Mouse (Mus musculus) midbrain, embryonic 13.5 days (tissue): ENCODE measurements around the gene Pramef8. TPM values are rescaled to one million over a fixed set of nuclear protein-coding genes. Genes with fewer than 3 reads are reported as not detected.

Source experiments
- ATAC-seq: fragments of 200-750 bp; cut with Nextera tagmentation; 2 replicates; pipeline ENCODE4 v1.8.0; 2017; ENCODE audit warnings: mild to moderate bottlenecking, moderate TSS enrichment, moderate library complexity
- H3K27ac ChIP-seq: fragments of 300-500 bp; sonication (generic); 2 replicates; pipeline ENCODE4 v1.5.1; 2015; ENCODE audit warnings: inconsistent platforms, mild to moderate bottlenecking, moderate library complexity
- H3K27me3 ChIP-seq: fragments of 300-500 bp; sonication (generic); 2 replicates; pipeline ENCODE4 v1.6.1; 2015; ENCODE audit warnings: mild to moderate bottlenecking, inconsistent platforms
- H3K36me3 ChIP-seq: fragments of 300-500 bp; sonication (generic); 2 replicates; pipeline ENCODE4 v1.6.1; 2015; ENCODE audit warnings: mild to moderate bottlenecking, inconsistent platforms
- H3K4me1 ChIP-seq: fragments of 300-500 bp; sonication (generic); replicated peaks from 2 replicates; pipeline ENCODE4 v1.6.1; 2015; ENCODE audit warnings: inconsistent platforms
- H3K4me2 ChIP-seq: fragments of 300-500 bp; sonication (generic); replicated peaks from 2 replicates; pipeline ENCODE4 v1.6.1; 2015; ENCODE audit warnings: moderate library complexity, mild to moderate bottlenecking, inconsistent platforms
- H3K4me3 ChIP-seq: fragments of 300-500 bp; sonication (generic); replicated peaks from 2 replicates; pipeline ENCODE4 v1.5.1; 2015; ENCODE audit warnings: mild to moderate bottlenecking, inconsistent platforms
- H3K9ac ChIP-seq: fragments of 300-500 bp; sonication (generic); replicated peaks from 2 replicates; pipeline ENCODE4 v1.6.1; 2015; ENCODE audit warnings: mild to moderate bottlenecking, inconsistent platforms
- H3K9me3 ChIP-seq: fragments of 300-500 bp; sonication (generic); 2 replicates; pipeline ENCODE4 v1.6.1; 2016; ENCODE audit warnings: mild to moderate bottlenecking, inconsistent platforms
- WGBS: fragments of 180-500 bp; shearing (Covaris S2); methylation state at CpG from one replicate; pipeline ENCODE4 v1.1.7; 2015; 5-methylcytosine and 5-hydroxymethylcytosine counted together
- polyA plus RNA-seq: library from polyadenylated mRNA; unstranded; fragments of >200 nt; fragmentation: Nextera tagmentation; extraction: Ambion mirVana; gene quantifications from 2 replicates; pipeline ENCODE4 v1.2.1, GENCODE M21; 2015

Gene Pramef8
- polyA plus RNA-seq: 26.0 and 27.5 TPM in 2 replicates

- 1% methylated on average over 50 of the region's 50 CpGs for WGBS
- H3K4me1 ChIP-seq: peaks cover 10% of the 10 kb centered on the region
- H3K27me3 ChIP-seq: peaks cover 7% of the 10 kb centered on the region
- peak within 1 kb of the TSS; percentile 52 for H3K4me3 ChIP-seq
- peak within 1 kb of the TSS; percentile 81 for H3K27ac ChIP-seq
- peak; percentile 92 for ATAC-seq
- H3K9me3 ChIP-seq: no peaks in the 10 kb centered on the region; the same call in 1 of the 2 replicates
- H3K36me3 ChIP-seq: peaks cover 33% of the 10 kb centered on the region
- H3K9ac ChIP-seq: peak within 1 kb of the TSS; percentile 59
- H3K4me2 ChIP-seq: peak within 1 kb of the TSS; percentile 56
Observed at GRCm38 (mm10) chr4:143412219-143413092, at the start of gene Pramef8. Pramef8 (plus strand) TSS chr4:143412426.

GRCm38 (mm10) chr4:143366415-143367041 lies 45.7 kb upstream of the Pramef8 start:
- Histone ChIP-seq H3K4me2 (peak overlapping the region; percentile 22), H3K4me3 (no peak overlapping the region), H3K4me1 (peaks cover 12% of the 10 kb centered on the region), H3K9me3 (no peaks in the 10 kb centered on the region), H3K36me3 (no peaks in the 10 kb centered on the region), H3K27me3 (no peaks in the 10 kb centered on the region), H3K9ac (no peak overlapping the region; the same call in 1 of the 2 replicates), H3K27ac (peak overlapping the region; percentile 27; the same call in 1 of the 2 replicates)
- peak; percentile 75 for ATAC-seq
- WGBS: 14% methylated on average over 15 of the region's 15 CpGs

GRCm38 (mm10) chr4:143379480-143379879 lies 32.7 kb upstream of the Pramef8 start:
- peak; percentile 65 for ATAC-seq
- no peaks in the 10 kb centered on the region for H3K36me3 ChIP-seq
- 0 out of 2 replicates have a peak overlapping the region, but pooled peaks have one; percentile 7 for H3K4me3 ChIP-seq
- H3K4me2 ChIP-seq: peak overlapping the region; percentile 38
- no peaks in the 10 kb centered on the region for H3K9me3 ChIP-seq
- WGBS: 21% methylated on average over 7 of the region's 7 CpGs
- H3K27ac ChIP-seq: peak overlapping the region; percentile 48
- H3K4me1 ChIP-seq: peaks cover 18% of the 10 kb centered on the region
- H3K27me3 ChIP-seq: 0 out of 2 replicates have a peak, but pooled peaks cover 6% of the 10 kb centered on the region
- H3K9ac ChIP-seq: 0 out of 2 replicates have a peak overlapping the region, but pooled peaks have one; percentile 15

- Histone ChIP-seq H3K36me3 (no peaks in the 10 kb centered on the region), H3K4me2 (peak overlapping the region; percentile 38), H3K4me1 (peaks cover 18% of the 10 kb centered on the region)
Observed at GRCm38 (mm10) chr4:143379931-143380715, 32.1 kb upstream of the Pramef8 start.

DNA sequence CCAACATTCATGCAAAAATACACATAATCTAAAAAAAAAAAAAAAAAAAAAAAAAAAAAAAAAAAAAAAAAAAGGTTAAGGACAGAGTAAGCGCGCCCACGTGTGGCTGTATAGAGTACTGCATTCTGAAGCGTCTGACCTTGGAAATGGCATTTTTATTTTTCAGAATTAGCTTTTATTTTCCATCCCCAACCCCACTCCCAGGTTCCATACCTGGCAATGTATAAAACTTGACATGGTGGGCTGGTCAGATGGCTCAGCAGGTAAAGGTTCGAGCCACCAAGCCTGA lies 31.6 kb upstream of the Pramef8 start:
- Histone ChIP-seq H3K36me3 (no peaks in the 10 kb centered on the region), H3K9ac (no peak overlapping the region), H3K27ac (no peak overlapping the region), H3K27me3 (0 out of 2 replicates have a peak, but pooled peaks cover 6% of the 10 kb centered on the region), H3K4me2 (no peak overlapping the region), H3K4me3 (no peak overlapping the region), H3K9me3 (no peaks in the 10 kb centered on the region), H3K4me1 (peaks cover 18% of the 10 kb centered on the region)
- no peak for ATAC-seq
- 2% methylated on average over 5 of the region's 5 CpGs for WGBS

More at GRCm38 (mm10) chr4:143379931-143380715, 32.1 kb upstream of the Pramef8 start:
- no peaks in the 10 kb centered on the region for H3K9me3 ChIP-seq
- H3K9ac ChIP-seq: 0 out of 2 replicates have a peak overlapping the region, but pooled peaks have one; percentile 15
- H3K27me3 ChIP-seq: 0 out of 2 replicates have a peak, but pooled peaks cover 6% of the 10 kb centered on the region
- peak overlapping the region; percentile 48 for H3K27ac ChIP-seq
- peak; percentile 71 for ATAC-seq
- H3K4me3 ChIP-seq: 0 out of 2 replicates have a peak overlapping the region, but pooled peaks have one; percentile 7
- WGBS: 10% methylated on average over 15 of the region's 15 CpGs

DNA sequence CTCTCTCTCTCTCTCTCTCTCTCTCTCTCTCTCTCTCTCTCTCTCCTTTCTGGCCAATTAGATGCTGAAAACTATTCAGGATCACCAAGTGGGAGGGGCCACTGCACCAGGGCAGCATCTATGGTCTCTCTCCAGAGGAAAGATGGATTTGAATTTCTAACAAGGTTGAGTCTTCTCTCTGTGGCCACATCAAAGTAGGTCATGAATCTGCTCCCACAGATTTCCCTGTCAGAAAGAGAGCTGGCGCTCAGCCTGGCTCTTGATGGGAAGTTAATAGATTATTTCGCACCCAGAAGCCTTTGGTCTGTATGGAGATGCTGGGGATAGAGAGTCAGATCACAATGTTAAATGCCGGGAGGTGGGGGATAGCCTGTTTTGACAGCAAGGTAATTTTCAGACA lies 30.1 kb upstream of the Pramef8 start:
- Histone ChIP-seq H3K4me1 (peaks cover 18% of the 10 kb centered on the region), H3K36me3 (no peaks in the 10 kb centered on the region), H3K4me3 (no peak overlapping the region), H3K9ac (no peak overlapping the region), H3K27ac (peak overlapping the region; percentile 15; the same call in 1 of the 2 replicates), H3K9me3 (no peaks in the 10 kb centered on the region), H3K27me3 (0 out of 2 replicates have a peak, but pooled peaks cover 6% of the 10 kb centered on the region), H3K4me2 (no peak overlapping the region)
- 49% methylated on average over 3 of the region's 3 CpGs for WGBS
- no peak for ATAC-seq

GRCm38 (mm10) chr4:143383646-143384045 lies 28.6 kb upstream of the Pramef8 start:
- ATAC-seq: no peak

GRCm38 (mm10) chr4:143388955-143389702 lies 23.1 kb upstream of the Pramef8 start:
- no peaks in the 10 kb centered on the region for H3K4me1 ChIP-seq
- peak overlapping the region; percentile 34 for H3K4me3 ChIP-seq
- H3K9me3 ChIP-seq: peaks cover under 1% of the 10 kb centered on the region; the same call in 1 of the 2 replicates
- no peaks in the 10 kb centered on the region for H3K36me3 ChIP-seq
- peak overlapping the region; percentile 57 for H3K4me2 ChIP-seq
- no peaks in the 10 kb centered on the region for H3K27me3 ChIP-seq
- peak; percentile 82 for ATAC-seq
- WGBS: 11% methylated on average over 31 of the region's 43 CpGs
- H3K9ac ChIP-seq: peak overlapping the region; percentile 51; the same call in 1 of the 2 replicates
- H3K27ac ChIP-seq: no peak overlapping the region

More at GRCm38 (mm10) chr4:143383646-143384045, 28.6 kb upstream of the Pramef8 start:
- H3K4me1 ChIP-seq: peaks cover 18% of the 10 kb centered on the region
- no peak overlapping the region for H3K4me3 ChIP-seq
- H3K36me3 ChIP-seq: no peaks in the 10 kb centered on the region
- H3K9me3 ChIP-seq: no peaks in the 10 kb centered on the region
- no peak overlapping the region for H3K27ac ChIP-seq
- H3K27me3 ChIP-seq: no peaks in the 10 kb centered on the region
- H3K4me2 ChIP-seq: no peak overlapping the region
- WGBS: 52% methylated on average over 4 of the region's 4 CpGs
- no peak overlapping the region for H3K9ac ChIP-seq

GRCm38 (mm10) chr4:143394181-143394580 lies 18.0 kb upstream of the Pramef8 start, which contains the start of gene Pramel1:
Pramel1 (plus strand) TSS chr4:143394428.
- WGBS: 79% methylated on average over 26 of the region's 26 CpGs
- H3K4me3 ChIP-seq: no peak within 1 kb of the TSS
- H3K27ac ChIP-seq: no peak within 1 kb of the TSS
- H3K4me2 ChIP-seq: no peak within 1 kb of the TSS
- H3K27me3 ChIP-seq: 0 out of 2 replicates have a peak, but pooled peaks cover 5% of the 10 kb centered on the region
- H3K4me1 ChIP-seq: no peaks in the 10 kb centered on the region
- ATAC-seq: no peak
- peaks cover 3% of the 10 kb centered on the region; the same call in 1 of the 2 replicates for H3K9me3 ChIP-seq
- H3K9ac ChIP-seq: no peak within 1 kb of the TSS
- no peaks in the 10 kb centered on the region for H3K36me3 ChIP-seq

GRCm38 (mm10) chr4:143411566-143412218 lies 534 bp upstream of the Pramef8 start:
- peak; percentile 53 for ATAC-seq
- H3K4me2 ChIP-seq: peak overlapping the region; percentile 56
- H3K9ac ChIP-seq: peak overlapping the region; percentile 59; the same call in 1 of the 2 replicates
- no peak overlapping the region; the same call in 1 of the 2 replicates for H3K27ac ChIP-seq
- no peaks in the 10 kb centered on the region; the same call in 1 of the 2 replicates for H3K9me3 ChIP-seq
- 73% methylated on average over 5 of the region's 5 CpGs for WGBS
- H3K4me3 ChIP-seq: peak overlapping the region; percentile 52
- H3K36me3 ChIP-seq: peaks cover 26% of the 10 kb centered on the region
- H3K4me1 ChIP-seq: peaks cover 10% of the 10 kb centered on the region
- H3K27me3 ChIP-seq: peaks cover 7% of the 10 kb centered on the region
